Comparison of ENCODE assay signal across 20 mouse cellular contexts in genomic region chr9:105947577-105947976, GRCm38 (mm10). TPM values are rescaled to one million over a fixed set of nuclear protein-coding genes. Genes with fewer than 3 reads are reported as not detected.
DNase-seq lines count a peak whose midpoint lies in the region; ATAC-seq and TF ChIP-seq lines count a peak whose summit lies in the region.
"Had no signal": no experiment of that assay in that cellular context is flagged by ENCODE, and none has a peak within 500 bp of the region (broad histone marks: within the 10 kb centered on the region; RNA-seq: fewer than 3 reads in every experiment).

No protein-coding gene starts in this region.

- H3K4me2 ChIP-seq in hindbrain, postnatal 0 days (ENCODE audit: low read depth, low read length), result no peak overlapping the region
- H3K4me2 ChIP-seq: stomach, embryonic 15.5 days had no signal

- H3K4me3 ChIP-seq in hindbrain, postnatal 0 days (ENCODE audit: low read length), result no peak overlapping the region
- no peak overlapping the region for H3K4me3 ChIP-seq in hindbrain, embryonic 10.5 days
- H3K4me3 ChIP-seq: forebrain, embryonic 10.5 days; heart, embryonic 10.5 days; stomach, embryonic 15.5 days had no signal

- no peaks in the 10 kb centered on the region for H3K36me3 ChIP-seq in hindbrain, postnatal 0 days (ENCODE audit: insufficient read depth, low read length)
- no peaks in the 10 kb centered on the region for H3K36me3 ChIP-seq in hindbrain, embryonic 10.5 days
- H3K36me3 ChIP-seq: forebrain, embryonic 10.5 days; heart, embryonic 10.5 days; stomach, embryonic 15.5 days had no signal

- TF ChIP-seq CTCF in hindbrain, postnatal 0 days (IDR thresholded peaks at IDR 0.05; ENCODE audit: low read depth), result no peak

- H3K9ac ChIP-seq in hindbrain, postnatal 0 days (replicated peaks; ENCODE audit: low read length), result no peak overlapping the region
- H3K9ac ChIP-seq: stomach, embryonic 15.5 days had no signal

- no peak for ATAC-seq in hindbrain, postnatal 0 days
- ATAC-seq: hindbrain, embryonic 16.5 days had no signal

- WGBS in hindbrain, postnatal 0 days, result 63% methylated on average over 3 of the region's 3 CpGs
- WGBS in hindbrain, embryonic 10.5 days, result 86% methylated on average over 3 of the region's 3 CpGs

- H3K9me3 ChIP-seq in hindbrain, postnatal 0 days (ENCODE audit: low read length), result no peaks in the 10 kb centered on the region
- no peaks in the 10 kb centered on the region for H3K9me3 ChIP-seq in hindbrain, embryonic 10.5 days
- H3K9me3 ChIP-seq: forebrain, embryonic 10.5 days; heart, embryonic 10.5 days; stomach, embryonic 15.5 days had no signal

- no peak overlapping the region for H3K27ac ChIP-seq in hindbrain, postnatal 0 days
- H3K27ac ChIP-seq in hindbrain, embryonic 10.5 days, result no peak overlapping the region
- H3K27ac ChIP-seq: forebrain, embryonic 10.5 days; heart, embryonic 10.5 days; stomach, embryonic 15.5 days had no signal

- H3K4me1 ChIP-seq in hindbrain, postnatal 0 days (ENCODE audit: insufficient read depth, low read length), result no peaks in the 10 kb centered on the region
- H3K4me1 ChIP-seq in hindbrain, embryonic 10.5 days (replicated peaks), result no peaks in the 10 kb centered on the region
- H3K4me1 ChIP-seq: forebrain, embryonic 10.5 days; heart, embryonic 10.5 days; stomach, embryonic 15.5 days had no signal

- DNase-seq in hindbrain, postnatal 0 days (ENCODE audit: low spot score), result peak; percentile 27
- no peak for DNase-seq in hindbrain, embryonic 10.5 days (ENCODE audit: low spot score)
- peak; percentile 50 to 77 for DNase-seq in frontal cortex, postnatal 36 days (ENCODE audit: low spot score in 2 of 2)
- DNase-seq in left cerebral cortex, adult 18-20 months (ENCODE audit: low spot score in 2 of 2), result peak; percentile 47 to 61
- peak; percentile 70 for DNase-seq in right cerebral cortex, postnatal 25 days
- no peak for DNase-seq in adrenal gland, adult (ENCODE audit: inconsistent age in 2 of 2, low spot score in 1 of 2)
- DNase-seq in ovary, postnatal 14 days (ENCODE audit: low spot score), result no peak
- no peak for DNase-seq in adrenal gland, adult 2 months
- DNase-seq: cerebellum, adult 11-12 months; gastrocnemius, postnatal 10 days; kidney, adult 2 months; liver; lung, adult 18-20 months; midbrain, embryonic 14.5 days; spleen, adult 18-20 months; thymus, postnatal 25 days had no signal

- no peaks in the 10 kb centered on the region for H3K27me3 ChIP-seq in hindbrain, postnatal 0 days (ENCODE audit: insufficient read depth, low read length)
- no peaks in the 10 kb centered on the region for H3K27me3 ChIP-seq in hindbrain, embryonic 10.5 days (ENCODE audit: insufficient read depth, poor library complexity, severe bottlenecking)
- H3K27me3 ChIP-seq: stomach, embryonic 15.5 days had no signal

RNA-seq across cellular contexts. Expression of gene Col6a5, which starts 12.9 kb away (rescaled TPM):
- 0.32 and 1.5 TPM in 2 replicates for total RNA-seq in hindbrain, postnatal 0 days (2014; rRNA removed)
- 0.13 and 0.39 TPM in 2 replicates for polyA plus RNA-seq in hindbrain, postnatal 0 days (2015; fragmentation: Nextera tagmentation; extraction: Ambion mirVana)
- 0.07 TPM in 2 replicates for polyA plus RNA-seq in hindbrain, embryonic 10.5 days (2016; fragmentation: Nextera tagmentation; extraction: Ambion mirVana)
- under 1 TPM; 0.40 to 0.84 TPM for total RNA-seq in left cerebral cortex, adult 18-20 months (2021)
- total RNA-seq in adrenal gland, adult 2 months (2021), result 1 to 10 TPM; 1.8 to 5.8 TPM
- 0.30 and 0.36 TPM in 2 replicates for polyA plus RNA-seq in adrenal gland, adult 2 months (2012; rRNA removed)
- polyA plus RNA-seq: forebrain, embryonic 10.5 days; heart, embryonic 10.5 days had no signal

Comparison
In these comparisons a context has a peak if more than half of its experiments do, and no peak if none do; other contexts are left out.
1. DNase-seq: peak in hindbrain, postnatal 0 days (single experiment), frontal cortex, postnatal 36 days (2 of 2), left cerebral cortex, adult 18-20 months (2 of 2) and right cerebral cortex, postnatal 25 days (single experiment); none in hindbrain, embryonic 10.5 days (single experiment), adrenal gland, adult (0 of 2), ovary, postnatal 14 days (single experiment) and adrenal gland, adult 2 months (single experiment).